Mouse (Mus musculus) telencephalon, adult 2 months (tissue): ENCODE data around the gene Arid1b.
A peak's percentile ranks its signal among the peaks of the same experiment; 100 is the strongest.

Experiments used
- DNase-seq: peaks from one replicate; pipeline ENCODE4 v3.0.0-alpha.2; 2011; ENCODE audit warnings: low read depth, low spot score

The Arid1b gene

DNA sequence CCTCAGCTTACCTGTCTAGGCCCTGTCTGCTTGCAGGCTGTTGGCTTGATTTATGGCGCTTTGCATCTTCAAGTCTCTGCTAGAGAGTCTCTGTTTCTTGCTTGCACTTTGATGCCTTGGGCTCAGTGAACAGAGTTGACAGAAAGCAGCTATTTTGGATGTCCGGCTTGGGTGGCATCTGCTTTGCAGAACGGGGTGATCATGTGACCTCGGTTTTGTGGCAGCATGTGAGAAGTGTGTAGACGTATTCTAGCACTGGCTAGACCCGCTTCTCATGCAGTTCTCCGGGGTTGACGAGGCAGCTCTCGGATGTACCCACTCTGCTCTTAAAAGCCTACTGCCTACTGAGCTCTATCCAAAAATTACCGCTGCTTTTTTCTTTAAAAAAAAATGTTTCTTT, 22.9 kb downstream of the Arid1b start:
- DNase-seq = no peak

- no peak for DNase-seq
Measured at GRCm38 (mm10) chr17:5021303-5022003, 27.3 kb downstream of the Arid1b start.

GRCm38 (mm10) chr17:5022019-5022544, 27.9 kb downstream of the Arid1b start:
- peak; percentile 50 for DNase-seq

GRCm38 (mm10) chr17:5023745-5024144, 29.6 kb downstream of the Arid1b start:
- no peak for DNase-seq

GRCm38 (mm10) chr17:5025400-5025799, 31.3 kb downstream of the Arid1b start:
- DNase-seq = no peak

DNA sequence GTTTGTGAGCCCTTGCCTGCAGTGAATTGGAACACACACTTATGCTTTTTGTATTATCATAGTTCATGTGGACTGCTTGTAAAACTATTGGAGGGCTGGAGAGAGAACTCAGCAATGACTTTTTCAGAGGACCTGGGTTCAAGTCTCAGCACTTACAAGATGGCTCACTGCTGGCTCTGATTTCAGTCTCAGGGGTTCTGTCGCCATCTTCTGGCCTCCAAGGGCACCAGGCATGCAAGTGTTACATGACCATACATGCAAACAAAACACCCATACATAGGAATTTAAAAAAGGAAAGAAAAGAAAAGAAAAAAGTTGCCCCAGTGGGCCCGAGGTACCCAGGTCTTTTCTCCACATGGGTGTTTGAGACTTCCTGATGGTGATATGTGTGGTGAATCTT, 32.4 kb downstream of the Arid1b start:
- DNase-seq = no peak

DNA sequence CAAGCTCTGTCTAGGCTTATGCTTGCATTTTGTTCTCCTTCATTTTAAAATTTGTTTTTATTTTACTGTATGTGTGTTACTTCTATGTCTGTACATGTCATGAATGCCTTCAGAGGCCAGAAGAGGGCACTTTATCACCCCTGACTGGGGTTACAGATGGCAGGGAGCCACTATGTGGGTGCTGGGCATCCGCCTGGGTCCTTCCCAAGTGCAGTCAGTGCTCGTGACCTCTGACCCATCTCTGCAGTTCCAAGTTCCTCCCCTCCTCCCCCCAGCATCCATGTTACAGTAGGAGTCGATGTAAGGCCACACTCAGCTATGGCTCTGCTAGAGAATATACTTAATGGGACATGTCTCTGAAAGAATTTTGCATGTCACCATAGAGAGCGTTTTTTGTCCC, 35.0 kb downstream of the Arid1b start:
- no peak for DNase-seq

- DNase-seq = no peak
Measured at GRCm38 (mm10) chr17:5030290-5030689, 36.2 kb downstream of the Arid1b start.

DNA sequence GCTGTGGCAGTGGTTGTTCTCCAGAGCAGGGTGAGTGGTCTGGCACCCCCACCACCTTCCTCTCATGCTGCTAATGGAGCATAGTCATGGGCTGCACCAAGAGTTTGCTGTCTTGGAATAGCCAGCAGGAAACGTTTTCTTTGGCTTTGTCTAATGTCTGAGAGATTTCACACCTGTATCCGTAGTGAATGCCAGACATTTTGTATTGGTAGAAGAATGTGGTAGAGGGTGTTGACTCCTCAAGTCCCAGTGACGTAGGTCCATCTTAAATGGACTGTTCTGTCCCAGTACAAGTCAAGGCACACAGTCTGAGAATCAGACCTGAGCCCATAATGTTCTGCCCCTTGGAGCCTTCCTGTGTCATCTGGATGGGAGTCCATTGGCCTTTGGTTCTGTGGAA, 39.2 kb downstream of the Arid1b start:
- DNase-seq = no peak

GRCm38 (mm10) chr17:5034201-5034600, 40.1 kb downstream of the Arid1b start:
- DNase-seq = no peak

- DNase-seq = no peak
Measured at GRCm38 (mm10) chr17:5036200-5036835, 42.2 kb downstream of the Arid1b start.

GRCm38 (mm10) chr17:5037199-5037598, 43.1 kb downstream of the Arid1b start:
- DNase-seq = no peak

GRCm38 (mm10) chr17:5039826-5040225, 45.7 kb downstream of the Arid1b start:
- no peak for DNase-seq

- DNase-seq = no peak
Measured at GRCm38 (mm10) chr17:5043871-5044270, 49.7 kb downstream of the Arid1b start.

- no peak for DNase-seq
Measured at GRCm38 (mm10) chr17:5045613-5046012, 51.5 kb downstream of the Arid1b start.

DNA sequence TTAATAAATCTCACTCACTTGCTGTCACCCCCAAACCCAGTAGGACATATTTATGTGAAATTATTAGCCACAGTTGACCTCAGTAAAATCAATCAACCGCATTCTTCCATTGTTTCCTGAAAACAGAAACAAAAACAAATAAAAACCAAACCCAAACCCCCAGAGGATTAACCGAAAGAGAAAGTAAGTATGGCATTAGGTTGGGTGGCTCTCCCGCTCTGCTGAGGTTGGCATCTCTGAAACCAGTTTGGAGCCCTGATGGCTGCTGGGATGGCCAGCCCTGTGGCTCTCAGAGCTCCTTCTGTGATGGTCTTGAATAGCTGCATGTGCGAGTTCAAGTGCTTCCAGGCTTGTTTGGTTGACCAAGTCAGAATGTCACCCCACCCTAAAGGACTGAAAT, 53.2 kb downstream of the Arid1b start:
- no peak for DNase-seq

GRCm38 (mm10) chr17:5050266-5050665, 56.1 kb downstream of the Arid1b start:
- DNase-seq = no peak

GRCm38 (mm10) chr17:5050970-5051530, 56.9 kb downstream of the Arid1b start:
- DNase-seq = no peak

- DNase-seq = no peak
Measured at GRCm38 (mm10) chr17:5052091-5052799, 58.1 kb downstream of the Arid1b start.

GRCm38 (mm10) chr17:5052800-5053179, 58.7 kb downstream of the Arid1b start:
- no peak for DNase-seq

- DNase-seq = no peak
Measured at GRCm38 (mm10) chr17:5053201-5053600, 59.1 kb downstream of the Arid1b start.

- DNase-seq = no peak
Measured at GRCm38 (mm10) chr17:5055412-5055811, 61.3 kb downstream of the Arid1b start.
